Mouse (Mus musculus): ENCODE results near the gene Mast2.

GRCm38 (mm10) chr4:116329256-116329655 lies 134.7 kb downstream of the Mast2 start:
- no peak for TF ChIP-seq CTCF (IDR thresholded peaks at IDR 0.05; ENCODE audit: insufficient read depth, low read depth, low read length)
- TF ChIP-seq POLR2A (IDR thresholded peaks at IDR 0.05; ENCODE audit: insufficient read depth, low read depth, low read length): no peak
